ENCODE assay signal across 14 mouse cellular contexts in the genomic region with DNA sequence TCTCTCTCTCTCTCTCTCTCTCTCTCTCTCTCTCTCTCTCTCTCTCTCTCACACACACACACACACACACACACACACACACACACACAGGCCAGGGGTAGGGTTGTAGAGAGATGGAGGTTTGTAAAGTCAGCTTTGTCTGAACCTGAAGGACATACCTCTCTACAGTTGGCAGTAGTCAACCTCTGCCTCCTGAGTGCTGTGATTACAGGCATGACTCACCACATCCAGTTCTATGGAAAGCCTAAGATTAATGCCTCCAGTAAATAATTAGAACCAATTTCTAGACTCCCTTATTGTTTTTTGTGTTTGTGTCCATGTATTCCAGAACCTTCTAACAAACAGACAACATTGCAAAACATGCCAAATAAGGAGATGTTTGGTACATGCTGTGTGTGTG.
"Had no signal": no experiment of that assay in that cellular context is flagged by ENCODE, and none has a peak within 500 bp of the region (broad histone marks: within the 10 kb centered on the region; RNA-seq: fewer than 3 reads in every experiment).

No protein-coding gene starts in this region.

- H3K36me3 ChIP-seq: limb, embryonic 15.5 days; liver, embryonic 12.5 days; midbrain, embryonic 10.5 days; neural tube, embryonic 15.5 days had no signal

- H3K27me3 ChIP-seq: limb, embryonic 15.5 days; liver, embryonic 12.5 days; neural tube, embryonic 15.5 days had no signal

- H3K4me3 ChIP-seq: limb, embryonic 15.5 days; liver, embryonic 12.5 days; midbrain, embryonic 10.5 days; myocyte; neural tube, embryonic 15.5 days had no signal

- H3K27ac ChIP-seq: limb, embryonic 15.5 days; liver, embryonic 12.5 days; midbrain, embryonic 10.5 days; neural tube, embryonic 15.5 days had no signal

- H3K9me3 ChIP-seq: limb, embryonic 15.5 days; liver, embryonic 12.5 days; midbrain, embryonic 10.5 days; neural tube, embryonic 15.5 days had no signal

- ATAC-seq: liver, embryonic 12.5 days had no signal

- H3K9ac ChIP-seq: limb, embryonic 15.5 days; liver, embryonic 12.5 days; lung, embryonic 14.5 days; neural tube, embryonic 15.5 days had no signal

- H3K4me1 ChIP-seq: liver, embryonic 12.5 days; midbrain, embryonic 10.5 days; neural tube, embryonic 15.5 days had no signal

- H3K4me2 ChIP-seq: limb, embryonic 15.5 days; liver, embryonic 12.5 days; lung, embryonic 14.5 days; neural tube, embryonic 15.5 days had no signal

- DNase-seq: kidney, postnatal 25 days; lung, embryonic 14.5 days; lung, postnatal 10 days; lung, postnatal 4 days; midbrain, embryonic 14.5 days; right cerebral cortex, adult 18-20 months; right cerebral cortex, postnatal 25 days; thymus, adult 18-20 months; thymus, postnatal 14 days had no signal
